Mouse (Mus musculus): ENCODE results near the gene Rbfox3.
A peak's percentile ranks its signal among the peaks of the same experiment; 100 is the strongest.

Rbfox3 gene

DNA sequence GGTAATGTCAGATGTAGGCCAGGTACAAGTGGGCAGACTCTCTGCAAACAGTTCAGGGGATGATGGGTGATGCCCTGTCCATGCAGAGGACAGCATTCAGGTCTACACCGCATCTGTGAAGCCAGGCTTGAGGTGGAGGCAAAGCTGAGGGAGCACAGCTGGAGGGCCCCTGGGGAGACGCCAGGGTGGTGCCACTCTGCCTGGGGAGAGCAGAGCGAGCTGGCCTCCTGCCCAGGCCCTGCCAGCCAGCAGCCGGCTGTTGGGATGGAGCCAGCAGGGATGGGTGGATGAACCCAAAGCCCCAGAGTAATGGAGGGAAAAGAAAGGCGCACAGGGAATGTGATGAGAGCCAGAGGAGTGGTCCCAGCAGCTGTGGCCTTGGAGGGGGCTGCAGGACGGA, 399.5 kb downstream of the Rbfox3 start:
- no peak for DNase-seq (ENCODE audit: low read depth, low spot score)

- no peak for DNase-seq (ENCODE audit: low read depth, low spot score)
These were observed 403.1 kb downstream of the Rbfox3 start for GRCm38 (mm10) chr11:118508341-118508740.

GRCm38 (mm10) chr11:118507904-118508303, 403.5 kb downstream of the Rbfox3 start:
- peak; percentile 74 for DNase-seq (ENCODE audit: low read depth, low spot score)

DNA sequence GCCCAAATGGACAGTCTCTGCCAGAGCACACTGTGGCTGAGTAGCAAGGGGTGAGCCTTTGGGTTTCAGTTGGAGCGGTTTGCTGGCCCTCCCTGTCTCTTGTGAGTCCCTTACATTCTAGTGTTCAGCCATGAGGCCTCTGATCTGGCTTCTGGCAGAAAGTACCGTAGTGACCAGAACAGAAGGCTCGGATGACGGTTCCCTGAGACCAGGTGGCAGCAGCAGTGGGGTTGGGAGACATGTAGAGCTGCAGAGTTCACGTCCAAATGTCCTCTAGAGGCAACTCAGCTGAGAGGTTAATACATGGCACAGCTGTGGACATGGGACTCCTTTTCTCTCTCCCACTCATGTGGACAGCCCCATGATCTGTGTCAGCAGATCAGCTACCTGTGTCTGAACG, 404.3 kb downstream of the Rbfox3 start:
- no peak for DNase-seq (ENCODE audit: low read depth, low spot score)

DNA sequence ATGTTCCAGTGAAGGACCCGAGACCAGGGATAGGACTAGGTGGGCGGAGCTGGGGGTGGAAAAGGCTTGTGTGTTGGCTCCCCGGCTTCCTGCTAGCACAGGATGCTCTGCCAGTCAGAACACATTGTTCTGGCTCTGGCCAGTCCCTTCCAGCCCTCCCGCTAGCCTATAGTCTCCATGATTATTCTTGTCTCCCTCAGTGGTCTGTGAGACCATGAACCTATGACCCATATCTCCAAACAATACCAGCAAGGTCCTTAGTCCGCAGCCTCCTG, 407.3 kb downstream of the Rbfox3 start:
- DNase-seq (ENCODE audit: low read depth, low spot score), result no peak

- no peak for DNase-seq (ENCODE audit: low read depth, low spot score)
These were observed 407.8 kb downstream of the Rbfox3 start for GRCm38 (mm10) chr11:118503418-118504179.

- no peak for DNase-seq (ENCODE audit: low read depth, low spot score)
These were observed 408.4 kb downstream of the Rbfox3 start for GRCm38 (mm10) chr11:118502990-118503389.

DNA sequence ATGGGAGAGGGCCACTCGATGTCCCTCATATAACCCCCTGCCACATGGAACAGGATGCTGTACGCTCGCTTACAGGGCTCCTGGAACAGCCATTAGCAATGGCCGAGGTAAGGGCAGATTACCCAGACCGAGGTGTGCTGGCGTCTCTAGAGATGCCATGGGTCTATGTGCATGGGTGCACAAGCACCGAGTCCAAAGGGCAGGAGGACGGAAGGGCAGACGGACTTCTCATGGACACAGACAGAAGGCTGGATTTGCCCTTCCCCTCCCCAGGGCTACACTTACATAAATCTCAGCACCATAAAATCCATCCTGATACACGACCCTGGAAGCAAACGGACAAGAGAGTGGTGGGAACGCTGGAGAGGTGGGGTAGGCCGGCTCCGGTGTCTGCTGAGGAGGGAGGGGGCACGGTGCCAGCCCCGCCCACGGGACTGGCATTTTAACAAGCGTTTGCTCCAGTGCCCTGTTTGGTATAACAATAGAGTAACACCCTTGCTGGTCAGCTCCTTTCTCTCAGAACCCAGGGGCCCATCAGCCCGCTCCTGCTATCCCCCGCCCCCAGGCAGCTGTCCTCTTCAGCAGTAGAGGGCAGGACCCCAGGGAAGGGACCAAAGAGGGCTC, 415.2 kb downstream of the Rbfox3 start:
- DNase-seq (ENCODE audit: low read depth, low spot score), result no peak

- DNase-seq (ENCODE audit: low read depth, low spot score), result no peak
These were observed 416.3 kb downstream of the Rbfox3 start for GRCm38 (mm10) chr11:118495065-118495464.

DNA sequence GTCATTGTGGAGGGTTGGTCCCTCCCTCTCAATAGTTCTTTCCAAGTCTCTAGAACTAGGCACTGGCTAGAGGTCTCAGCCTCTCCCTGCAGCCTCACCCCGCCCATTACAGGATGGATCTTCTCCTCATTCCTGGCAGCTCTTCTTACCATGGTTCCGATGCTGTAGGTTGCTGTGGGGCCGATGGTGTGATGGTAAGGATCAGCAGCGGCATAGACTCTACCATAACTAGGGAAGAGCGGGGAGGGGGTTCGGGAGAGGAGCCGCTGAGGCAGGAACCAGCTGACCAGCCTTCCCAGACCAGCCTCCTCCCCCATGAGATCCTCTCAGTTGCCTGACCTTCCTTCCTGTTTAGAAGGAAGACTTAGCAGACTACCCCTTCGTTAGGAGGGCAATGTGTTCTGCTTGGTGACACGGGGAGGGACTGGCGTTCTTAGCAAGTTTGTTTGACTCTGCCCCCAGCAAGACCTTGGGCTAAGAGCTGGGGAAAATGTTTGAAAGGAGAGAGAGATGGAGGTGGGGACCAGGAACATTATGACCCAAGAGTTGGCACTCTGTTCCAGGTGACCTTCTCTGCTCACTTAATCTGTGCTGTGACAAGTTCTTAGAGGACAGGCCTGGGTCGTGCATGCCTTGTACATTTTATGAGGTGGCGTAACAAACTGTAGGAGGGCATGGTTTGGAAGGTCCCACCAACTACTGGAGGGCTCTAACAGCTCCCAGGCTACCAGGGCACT, 417.2 kb downstream of the Rbfox3 start:
- no peak for DNase-seq (ENCODE audit: low read depth, low spot score)

- DNase-seq (ENCODE audit: low read depth, low spot score), result no peak
These were observed 417.9 kb downstream of the Rbfox3 start for GRCm38 (mm10) chr11:118493458-118493857.

- no peak for DNase-seq (ENCODE audit: low read depth, low spot score)
These were observed 420.2 kb downstream of the Rbfox3 start for GRCm38 (mm10) chr11:118491230-118491629.

GRCm38 (mm10) chr11:118490566-118491218, 420.7 kb downstream of the Rbfox3 start:
- DNase-seq (ENCODE audit: low read depth, low spot score), result peak; percentile 62

DNA sequence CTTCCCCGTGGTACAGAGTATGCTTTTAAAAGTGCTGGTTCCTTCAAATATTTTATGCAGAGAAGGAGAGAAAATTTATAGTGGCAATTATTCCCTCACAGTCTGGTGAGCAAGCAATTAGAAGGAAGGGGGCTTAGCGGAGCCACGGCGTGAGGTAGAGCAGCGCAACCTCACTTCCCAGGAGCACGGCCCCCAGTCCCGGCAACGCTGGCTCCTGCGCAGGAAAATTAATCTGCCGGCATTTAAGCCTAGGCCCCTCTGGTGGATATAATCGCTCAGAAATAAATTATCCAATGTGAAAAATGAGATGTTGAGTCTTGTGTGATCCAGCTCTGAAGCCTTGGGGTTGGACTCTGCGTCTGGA, 422.5 kb downstream of the Rbfox3 start:
- no peak for DNase-seq (ENCODE audit: low read depth, low spot score)

DNA sequence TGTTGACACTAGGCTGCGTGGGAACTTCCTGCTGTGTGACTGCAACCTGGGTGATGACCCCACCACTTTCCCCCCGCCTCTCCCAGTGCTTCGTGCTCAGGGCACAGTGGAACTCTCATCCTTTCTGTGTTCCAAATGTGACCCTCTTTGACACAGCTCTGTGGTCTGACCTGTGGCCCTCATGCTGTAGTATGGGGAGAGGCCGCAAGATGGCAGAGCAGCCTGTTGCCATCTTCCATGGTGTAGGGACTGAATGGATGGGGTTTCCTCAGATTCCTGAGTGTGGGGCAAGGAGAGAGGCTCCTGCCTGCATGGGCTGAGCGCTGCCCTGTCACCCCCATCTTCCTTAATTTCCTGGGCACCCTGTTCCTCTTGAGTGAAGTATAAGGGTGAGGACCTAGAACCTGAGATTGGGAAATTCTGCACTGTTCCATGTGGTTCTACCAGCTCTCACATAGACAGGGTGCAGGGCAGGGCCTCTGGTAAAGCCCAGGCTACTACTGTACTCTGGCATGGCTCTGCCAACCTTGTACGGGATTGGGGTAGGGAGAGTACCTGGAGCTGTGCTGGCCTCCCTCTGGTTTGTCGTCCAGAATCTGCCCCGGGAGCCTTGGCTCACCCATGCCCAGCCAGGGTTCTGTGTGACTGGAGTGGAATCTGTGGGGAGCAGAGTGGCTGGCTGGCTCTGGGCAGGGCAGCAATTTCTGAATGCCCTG, 423.0 kb downstream of the Rbfox3 start:
- DNase-seq (ENCODE audit: low read depth, low spot score), result no peak

DNA sequence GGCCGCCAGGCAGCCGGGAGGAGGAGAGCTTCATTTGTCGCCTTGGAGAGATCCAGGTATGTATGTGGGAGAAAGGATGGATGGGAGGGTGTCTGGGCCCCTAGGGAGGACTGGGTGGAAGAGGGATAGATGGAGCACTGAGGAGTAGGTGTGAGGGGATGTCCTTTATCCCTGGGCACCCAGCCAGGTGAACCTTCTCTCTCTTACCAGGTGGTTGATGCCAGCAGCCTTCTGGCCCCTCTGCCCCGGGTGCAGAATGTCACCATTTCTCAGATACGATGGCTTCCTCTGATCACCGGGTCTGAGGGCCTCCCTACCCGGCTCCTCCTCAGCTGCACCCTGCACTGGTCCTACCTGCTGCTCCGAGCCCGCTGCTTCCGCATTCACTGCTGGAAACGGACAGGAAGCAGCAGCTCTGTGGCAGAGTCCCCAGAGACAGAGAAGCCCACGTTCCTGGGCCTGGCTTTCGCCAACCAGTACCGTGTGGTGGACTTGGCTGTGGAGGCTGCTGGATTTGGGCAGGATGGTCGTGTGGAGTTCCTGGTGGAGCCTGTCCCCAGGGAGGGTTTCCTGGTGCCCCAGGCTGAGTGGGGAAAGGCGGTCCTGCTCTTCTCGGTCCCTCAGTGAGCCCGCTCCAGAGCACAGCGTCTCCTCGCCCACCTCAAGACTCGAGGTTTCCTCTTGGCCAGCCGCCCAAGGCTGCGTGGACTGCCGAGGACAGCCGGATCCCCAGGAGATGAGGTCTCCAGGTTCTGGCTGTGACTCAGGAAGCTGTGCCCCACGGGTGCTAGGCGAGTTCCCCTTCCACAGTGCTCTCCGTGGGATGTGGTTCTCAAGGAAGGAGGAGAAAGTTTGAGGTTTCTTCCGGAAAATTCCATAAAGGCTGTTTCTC, 424.3 kb downstream of the Rbfox3 start:
- DNase-seq (ENCODE audit: low read depth, low spot score), result no peak

GRCm38 (mm10) chr11:118486281-118486680, 425.1 kb downstream of the Rbfox3 start:
- DNase-seq (ENCODE audit: low read depth, low spot score), result no peak

DNA sequence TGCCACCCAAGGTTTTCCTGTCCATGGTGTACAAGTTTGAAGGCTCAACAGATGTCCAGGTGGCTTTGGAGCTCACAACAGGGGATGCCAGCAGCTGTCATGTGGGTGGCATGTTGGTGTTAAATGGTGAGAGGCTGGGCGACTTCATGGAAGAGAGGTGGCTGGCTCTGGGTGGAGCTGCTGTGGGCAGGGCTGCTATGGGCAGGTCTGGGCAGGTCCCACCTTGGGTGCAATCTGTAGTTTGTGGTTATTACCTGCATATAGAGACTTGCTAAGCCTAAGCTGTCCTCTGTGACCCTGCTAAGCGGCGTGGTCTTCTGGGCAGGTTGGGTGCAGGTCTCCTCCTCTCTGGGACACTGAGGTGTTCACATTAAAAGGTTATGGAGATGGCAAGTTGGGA, 425.6 kb downstream of the Rbfox3 start:
- no peak for DNase-seq (ENCODE audit: low read depth, low spot score)

- no peak for DNase-seq (ENCODE audit: low read depth, low spot score)
These were observed 426.1 kb downstream of the Rbfox3 start for GRCm38 (mm10) chr11:118485338-118485737.

DNA sequence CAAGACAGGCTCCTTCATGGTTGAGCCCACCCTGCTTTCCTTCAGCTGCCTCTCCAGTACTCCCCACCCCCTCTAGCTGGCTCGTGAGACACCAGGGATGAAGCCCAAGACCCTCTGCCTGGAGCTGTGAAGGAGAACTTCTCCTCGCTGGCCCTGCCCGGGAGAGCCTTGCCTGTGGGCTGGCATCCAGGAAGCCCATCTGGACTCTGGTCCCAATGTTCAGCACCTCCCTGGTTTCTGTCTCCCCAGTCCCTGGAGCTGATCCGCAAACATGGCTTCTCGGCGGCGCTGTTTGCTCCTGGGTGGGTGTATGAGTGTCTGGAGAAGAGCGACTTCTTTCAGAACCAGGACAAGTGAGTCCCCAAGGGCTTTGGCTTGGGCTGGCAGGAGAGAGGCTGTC, 427.2 kb downstream of the Rbfox3 start:
- DNase-seq (ENCODE audit: low read depth, low spot score), result no peak

DNA sequence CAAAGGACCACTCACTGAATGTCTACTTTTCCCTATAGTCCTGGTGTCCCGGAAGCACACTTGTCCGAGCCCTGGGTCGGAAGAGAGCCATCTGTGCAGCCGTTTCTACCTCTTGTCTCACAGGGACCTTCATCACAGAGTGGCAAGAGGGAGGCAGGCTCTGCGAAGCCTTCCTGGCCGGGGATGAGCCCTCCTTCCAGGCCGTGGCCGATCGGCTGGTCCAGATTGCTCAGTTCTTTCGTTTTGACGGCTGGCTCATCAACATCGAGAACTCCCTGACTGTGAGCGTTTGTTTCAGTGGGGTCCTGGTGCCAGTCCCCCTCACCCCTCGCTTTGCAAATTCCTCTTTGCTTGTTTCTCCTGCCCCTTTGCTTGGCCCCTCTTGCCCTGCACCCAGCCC, 429.6 kb downstream of the Rbfox3 start:
- DNase-seq (ENCODE audit: low read depth, low spot score), result no peak
